Mouse (Mus musculus): ENCODE data around the gene Eps8l3.

DNA sequence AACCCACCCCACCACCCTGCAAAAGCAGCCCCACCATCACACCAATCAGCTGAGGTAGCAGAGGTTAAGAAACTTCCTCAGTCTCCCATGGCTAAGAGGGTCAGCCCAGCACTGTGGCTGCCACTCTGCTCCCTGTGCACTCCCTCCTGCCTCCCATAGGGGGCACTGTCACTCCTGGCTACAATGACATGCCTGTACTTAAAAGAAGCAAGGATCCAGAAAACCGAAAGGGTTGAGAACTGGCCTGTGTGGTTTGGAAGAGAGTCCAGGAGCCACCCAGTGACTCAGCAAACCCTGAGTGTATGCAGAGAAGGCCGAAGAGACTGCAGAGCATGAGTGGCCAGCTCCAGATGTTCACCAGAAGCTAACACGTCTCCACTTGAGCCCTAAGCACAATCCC, 62.4 kb downstream of the Eps8l3 start:
- no peak for TF ChIP-seq POLR2A (IDR thresholded peaks at IDR 0.05; ENCODE audit: borderline replicate concordance, extremely low read depth, insufficient read depth, insufficient read length, poor library complexity, severe bottlenecking)
- TF ChIP-seq CTCF (IDR thresholded peaks at IDR 0.05; ENCODE audit: borderline replicate concordance, extremely low read depth, insufficient read depth, insufficient read length): peak; percentile 82
